ENCODE assay signal across 8 mouse cellular contexts in genomic region chr4:125629544-125629943, GRCm38 (mm10).
DNase-seq lines count a peak whose midpoint lies in the region; ATAC-seq and TF ChIP-seq lines count a peak whose summit lies in the region.

No protein-coding gene starts in this region.

- no peak for TF ChIP-seq CTCF in kidney, adult 2 months (conservative IDR thresholded peaks at IDR 0.05; ENCODE audit: insufficient read depth, insufficient read length, low read depth, low read length)

- ATAC-seq in kidney, embryonic 14.5 days (ENCODE audit: low FRiP score, low TSS enrichment) = no peak
- no peak for ATAC-seq in megakaryocyte progenitor cell, adult 5-6 weeks (replicated peaks; ENCODE audit: poor library complexity)

- no peaks in the 10 kb centered on the region for H3K9me3 ChIP-seq in kidney, embryonic 14.5 days (ENCODE audit: control insufficient read depth, low read length)

- 46% methylated on average over 4 of the region's 4 CpGs for WGBS in kidney, adult 2 months
- 79% methylated on average over 4 of the region's 4 CpGs for WGBS in kidney, embryonic 14.5 days

- no peak overlapping the region for H3K4me3 ChIP-seq in kidney, adult 2 months (ENCODE audit: insufficient read depth, low read depth, low read length)
- H3K4me3 ChIP-seq in kidney, embryonic 14.5 days (ENCODE audit: low read length) = no peak overlapping the region

- TF ChIP-seq POLR2A in kidney, adult 2 months (IDR thresholded peaks at IDR 0.05; ENCODE audit: low read depth, low read length) = no peak

- H3K27ac ChIP-seq in kidney, adult 2 months (ENCODE audit: insufficient read depth, low read depth, low read length) = no peak overlapping the region
- H3K27ac ChIP-seq in kidney, embryonic 14.5 days (ENCODE audit: low read depth, low read length) = no peak overlapping the region

- H3K27me3 ChIP-seq in kidney, adult 2 months (replicated peaks; ENCODE audit: control insufficient read depth, insufficient read depth, low read length) = no peaks in the 10 kb centered on the region
- no peaks in the 10 kb centered on the region for H3K27me3 ChIP-seq in kidney, embryonic 14.5 days (ENCODE audit: control insufficient read depth, insufficient read depth, low read length)

- peak; percentile 27 for DNase-seq in kidney, adult 2 months
- peak; percentile 47 for DNase-seq in brain, adult 2 months (ENCODE audit: low read depth, low spot score)
- peak; percentile 60 for DNase-seq in heart, adult 8-10 months (ENCODE audit: low spot score)
- DNase-seq in lung, postnatal 10 days = peak; percentile 74
- DNase-seq in B cell, adult 2 months = no peak
- DNase-seq in embryo, embryonic 11 days = no peak

- H3K4me2 ChIP-seq in kidney, embryonic 14.5 days (replicated peaks; ENCODE audit: low read depth, low read length) = no peak overlapping the region

- H3K4me1 ChIP-seq in kidney, adult 2 months (ENCODE audit: control insufficient read depth, insufficient read depth, low read length) = no peaks in the 10 kb centered on the region
- no peaks in the 10 kb centered on the region for H3K4me1 ChIP-seq in kidney, embryonic 14.5 days (ENCODE audit: control insufficient read depth, insufficient read depth, low read length)

- no peak overlapping the region for H3K9ac ChIP-seq in kidney, embryonic 14.5 days (ENCODE audit: low read depth, low read length)

- H3K36me3 ChIP-seq in kidney, adult 2 months (ENCODE audit: control insufficient read depth, insufficient read depth, low read length) = no peaks in the 10 kb centered on the region
- H3K36me3 ChIP-seq in kidney, embryonic 14.5 days (ENCODE audit: control insufficient read depth, insufficient read depth, low read length) = no peaks in the 10 kb centered on the region

Comparison
In these comparisons a context has a peak if more than half of its experiments do, and no peak if none do; other contexts are left out.
1. DNase-seq: peak in kidney, adult 2 months (single experiment), brain, adult 2 months (single experiment), heart, adult 8-10 months (single experiment) and lung, postnatal 10 days (single experiment); none in B cell, adult 2 months (0 of 2) and embryo, embryonic 11 days (single experiment).